Mouse (Mus musculus) midbrain, embryonic 11.5 days (tissue): ENCODE results near the gene St6galnac3. TPM values are rescaled to one million over a fixed set of nuclear protein-coding genes. Genes with fewer than 3 reads are reported as not detected.
A peak's percentile ranks its signal among the peaks of the same experiment; 100 is the strongest.

ENCODE experiments used
- ATAC-seq: fragments of 200-750 bp; cut with Nextera tagmentation; 2 replicates; pipeline ENCODE4 v1.8.0; 2017; ENCODE audit warnings: moderate TSS enrichment, moderate library complexity; ENCODE audit not compliant: low FRiP score
- DNase-seq: peaks from one replicate; pipeline ENCODE4 v3.0.0; 2015; ENCODE audit warnings: low spot score; ENCODE audit errors: missing footprints
- H3K27ac ChIP-seq: fragments of 300-500 bp; sonication (generic); 2 replicates; pipeline ENCODE4 v1.5.1; 2014; ENCODE audit warnings: low read depth, low read length
- H3K27me3 ChIP-seq: fragments of 300-500 bp; sonication (generic); 2 replicates; pipeline ENCODE4 v1.6.1; 2014; ENCODE audit warnings: mild to moderate bottlenecking, low read length, moderate library complexity, mixed read lengths; ENCODE audit not compliant: control insufficient read depth, insufficient read depth
- H3K36me3 ChIP-seq: fragments of 300-500 bp; sonication (generic); 2 replicates; pipeline ENCODE4 v1.6.1; 2014; ENCODE audit warnings: mild to moderate bottlenecking, low read length, moderate library complexity, mixed read lengths; ENCODE audit not compliant: control insufficient read depth, insufficient read depth
- H3K4me1 ChIP-seq: fragments of 300-500 bp; sonication (generic); 2 replicates; pipeline ENCODE4 v1.6.1; 2014; ENCODE audit warnings: low read length; ENCODE audit not compliant: control insufficient read depth, insufficient read depth
- H3K4me2 ChIP-seq: fragments of 300-500 bp; sonication (generic); 2 replicates; pipeline ENCODE4 v1.6.1; 2014; ENCODE audit warnings: mild to moderate bottlenecking, moderate library complexity
- H3K4me3 ChIP-seq: fragments of 300-500 bp; sonication (generic); 2 replicates; pipeline ENCODE4 v1.5.1; 2014; ENCODE audit warnings: low read depth, low read length
- H3K9ac ChIP-seq: fragments of 300-500 bp; sonication (generic); 2 replicates; pipeline ENCODE4 v1.6.1; 2014; ENCODE audit warnings: low read length
- H3K9me3 ChIP-seq: fragments of 300-500 bp; sonication (generic); 2 replicates; pipeline ENCODE4 v1.6.1; 2016; ENCODE audit warnings: low read length; ENCODE audit not compliant: control insufficient read depth
- WGBS: fragments of 180-500 bp; shearing (Covaris S2); extraction: QIAGEN DNeasy Blood & Tissue Kit; methylation state at CpG from one replicate; pipeline ENCODE4 v1.1.7; 2014; 5-methylcytosine and 5-hydroxymethylcytosine counted together
- polyA plus RNA-seq: library from polyadenylated mRNA; unstranded; fragments of >200 nt; fragmentation: Nextera tagmentation; extraction: Ambion mirVana; gene quantifications from 2 replicates; pipeline ENCODE4 v1.2.1, GENCODE M21; 2014

Gene St6galnac3
- polyA plus RNA-seq, 1 experiment from 2014 or later, result 35.7 TPM

- no peaks in the 10 kb centered on the region for H3K9me3 ChIP-seq
- WGBS, result 97% methylated on average over 4 of the region's 4 CpGs
- ATAC-seq, result no peak
Measured at GRCm38 (mm10) chr3:153483691-153484090, 241.3 kb downstream of the St6galnac3 start.

GRCm38 (mm10) chr3:153482098-153482497 is 242.9 kb downstream of the St6galnac3 start:
- H3K4me3 ChIP-seq, result no peak overlapping the region
- H3K27me3 ChIP-seq, result no peaks in the 10 kb centered on the region
- DNase-seq (peak; percentile 75), ATAC-seq (no peak)
- H3K4me1 ChIP-seq, result no peaks in the 10 kb centered on the region
- no peak overlapping the region for H3K9ac ChIP-seq
- WGBS, result 85% methylated on average over 11 of the region's 11 CpGs
- H3K27ac ChIP-seq, result no peak overlapping the region
- H3K4me2 ChIP-seq, result no peak overlapping the region
- no peaks in the 10 kb centered on the region for H3K36me3 ChIP-seq
- H3K9me3 ChIP-seq, result no peaks in the 10 kb centered on the region

More at GRCm38 (mm10) chr3:153483691-153484090, 241.3 kb downstream of the St6galnac3 start:
- no peaks in the 10 kb centered on the region for H3K4me1 ChIP-seq
- peak; percentile 60 for DNase-seq
- no peak overlapping the region for H3K9ac ChIP-seq
- no peaks in the 10 kb centered on the region for H3K27me3 ChIP-seq
- H3K4me3 ChIP-seq, result no peak overlapping the region
- no peak overlapping the region for H3K4me2 ChIP-seq
- no peaks in the 10 kb centered on the region for H3K36me3 ChIP-seq
- no peak overlapping the region for H3K27ac ChIP-seq

- H3K27ac ChIP-seq, result no peak overlapping the region
- no peak overlapping the region for H3K9ac ChIP-seq
- H3K4me2 ChIP-seq, result no peak overlapping the region
- WGBS, result 92% methylated on average over 6 of the region's 6 CpGs
- no peaks in the 10 kb centered on the region for H3K9me3 ChIP-seq
- H3K4me1 ChIP-seq, result no peaks in the 10 kb centered on the region
- peak; percentile 57 for DNase-seq
- no peaks in the 10 kb centered on the region for H3K27me3 ChIP-seq
- no peak overlapping the region for H3K4me3 ChIP-seq
- no peaks in the 10 kb centered on the region for H3K36me3 ChIP-seq
- ATAC-seq, result no peak
Measured at GRCm38 (mm10) chr3:153481012-153481411, 244.0 kb downstream of the St6galnac3 start.

- H3K27me3 ChIP-seq, result no peaks in the 10 kb centered on the region
- 85% methylated on average over 5 of the region's 5 CpGs for WGBS
- no peaks in the 10 kb centered on the region for H3K4me1 ChIP-seq
- H3K9me3 ChIP-seq, result no peaks in the 10 kb centered on the region
- H3K27ac ChIP-seq, result no peak overlapping the region
- no peak overlapping the region for H3K9ac ChIP-seq
- H3K36me3 ChIP-seq, result no peaks in the 10 kb centered on the region
- no peak overlapping the region for H3K4me3 ChIP-seq
- H3K4me2 ChIP-seq, result no peak overlapping the region
- ATAC-seq (no peak), DNase-seq (peak; percentile 26)
Measured at GRCm38 (mm10) chr3:153480636-153481006, 244.4 kb downstream of the St6galnac3 start.

- Histone ChIP-seq H3K27ac (no peak overlapping the region), H3K36me3 (no peaks in the 10 kb centered on the region), H3K27me3 (no peaks in the 10 kb centered on the region), H3K9me3 (no peaks in the 10 kb centered on the region), H3K9ac (no peak overlapping the region), H3K4me2 (no peak overlapping the region), H3K4me1 (no peaks in the 10 kb centered on the region), H3K4me3 (no peak overlapping the region)
- DNase-seq, result no peak
- ATAC-seq, result no peak
- WGBS, result 86% methylated on average over 3 of the region's 3 CpGs
Measured at GRCm38 (mm10) chr3:153480005-153480635, 244.9 kb downstream of the St6galnac3 start.

- ATAC-seq (no peak), DNase-seq (peak; percentile 72)
- Histone ChIP-seq H3K9ac (no peak overlapping the region), H3K27me3 (no peaks in the 10 kb centered on the region), H3K4me1 (no peaks in the 10 kb centered on the region), H3K36me3 (no peaks in the 10 kb centered on the region), H3K9me3 (no peaks in the 10 kb centered on the region), H3K4me2 (no peak overlapping the region), H3K27ac (no peak overlapping the region), H3K4me3 (no peak overlapping the region)
- 90% methylated on average over 9 of the region's 9 CpGs for WGBS
Measured at GRCm38 (mm10) chr3:153475919-153476318, 249.1 kb downstream of the St6galnac3 start.

GRCm38 (mm10) chr3:153475461-153475860 is 249.5 kb downstream of the St6galnac3 start:
- H3K36me3 ChIP-seq, result no peaks in the 10 kb centered on the region
- DNase-seq, result peak; percentile 75
- WGBS, result 95% methylated on average over 20 of the region's 20 CpGs
- H3K4me3 ChIP-seq, result no peak overlapping the region
- no peak overlapping the region for H3K27ac ChIP-seq
- no peaks in the 10 kb centered on the region for H3K9me3 ChIP-seq
- no peaks in the 10 kb centered on the region for H3K4me1 ChIP-seq
- no peak overlapping the region for H3K9ac ChIP-seq
- H3K4me2 ChIP-seq, result no peak overlapping the region
- no peaks in the 10 kb centered on the region for H3K27me3 ChIP-seq
- ATAC-seq, result no peak

GRCm38 (mm10) chr3:153472583-153473471 is 252.1 kb downstream of the St6galnac3 start:
- no peak for ATAC-seq
- 92% methylated on average over 11 of the region's 11 CpGs for WGBS
- peak; percentile 51 for DNase-seq
- no peaks in the 10 kb centered on the region for H3K27me3 ChIP-seq
- no peak overlapping the region for H3K4me3 ChIP-seq
- H3K36me3 ChIP-seq, result no peaks in the 10 kb centered on the region
- no peak overlapping the region for H3K4me2 ChIP-seq
- H3K4me1 ChIP-seq, result no peaks in the 10 kb centered on the region
- no peak overlapping the region for H3K9ac ChIP-seq
- H3K27ac ChIP-seq, result no peak overlapping the region
- no peaks in the 10 kb centered on the region for H3K9me3 ChIP-seq

- ATAC-seq (no peak), DNase-seq (no peak)
- Histone ChIP-seq H3K9ac (no peak overlapping the region), H3K4me1 (no peaks in the 10 kb centered on the region), H3K36me3 (no peaks in the 10 kb centered on the region), H3K4me2 (no peak overlapping the region), H3K27ac (no peak overlapping the region), H3K27me3 (no peaks in the 10 kb centered on the region), H3K4me3 (no peak overlapping the region), H3K9me3 (no peaks in the 10 kb centered on the region)
- 88% methylated on average over 6 of the region's 6 CpGs for WGBS
Measured at GRCm38 (mm10) chr3:153463849-153464248, 261.1 kb downstream of the St6galnac3 start.
